Mouse (Mus musculus) megakaryocyte-erythroid progenitor cell, adult 5-6 weeks (primary cell): ENCODE results near the gene Hormad2. TPM values are rescaled to one million over a fixed set of nuclear protein-coding genes. Genes with fewer than 3 reads are reported as not detected.

Source experiments
- ATAC-seq: replicated peaks from 2 replicates; pipeline ENCODE4 v1.8.0; 2016; ENCODE audit warnings: mild to moderate bottlenecking, inconsistent platforms; ENCODE audit not compliant: severe bottlenecking, poor library complexity, low FRiP score, low TSS enrichment
- total RNA-seq, 2 experiments: library from RNA; stranded (forward) in 1 of 2; stranded (reverse) in 1 of 2; fragments of 200-1000, 215-1000 nt in 1 of 2; fragments of >200 nt in 1 of 2; fragmentation: Nextera tagmentation in 1 of 2; gene quantifications; 2 replicates each; pipeline ENCODE4 v1.2.3; 2014 to 2017

The Hormad2 gene
- total RNA-seq, 2 experiments from 2014 or later: 0.66 TPM; not detected in 1

GRCm38 (mm10) chr11:4308514-4309450 lies 132.1 kb downstream of the Hormad2 start:
- ATAC-seq: no peak

GRCm38 (mm10) chr11:4308060-4308513 lies 132.8 kb downstream of the Hormad2 start:
- no peak for ATAC-seq

- ATAC-seq: no peak
These were observed 134.8 kb downstream of the Hormad2 start for GRCm38 (mm10) chr11:4306086-4306485.

- no peak for ATAC-seq
These were observed 135.8 kb downstream of the Hormad2 start for GRCm38 (mm10) chr11:4305090-4305489.

- ATAC-seq: no peak
These were observed 136.7 kb downstream of the Hormad2 start for GRCm38 (mm10) chr11:4304203-4304602.

GRCm38 (mm10) chr11:4303033-4303432 lies 137.9 kb downstream of the Hormad2 start:
- ATAC-seq: no peak

- ATAC-seq: no peak
These were observed 138.5 kb downstream of the Hormad2 start for GRCm38 (mm10) chr11:4302363-4302913.

GRCm38 (mm10) chr11:4300683-4301082 lies 140.2 kb downstream of the Hormad2 start:
- no peak for ATAC-seq

GRCm38 (mm10) chr11:4299735-4300474 lies 141.0 kb downstream of the Hormad2 start:
- ATAC-seq: no peak

GRCm38 (mm10) chr11:4299191-4299590 lies 141.7 kb downstream of the Hormad2 start:
- ATAC-seq: no peak

GRCm38 (mm10) chr11:4298615-4299014 lies 142.3 kb downstream of the Hormad2 start:
- ATAC-seq: no peak

- 0 out of 2 replicates have a peak, but pooled peaks have one; percentile 19 for ATAC-seq
These were observed 143.2 kb downstream of the Hormad2 start for GRCm38 (mm10) chr11:4297753-4298152.

- no peak for ATAC-seq
These were observed 144.2 kb downstream of the Hormad2 start for GRCm38 (mm10) chr11:4296610-4297275.

Other genes with a start within 250 kb of the Hormad2 start
- gene Castor1, start 222.9 kb downstream of the Hormad2 start, total RNA-seq (2014; fragmentation: Nextera tagmentation): 1.2 TPM in 1 of 2 replicates, not detected in the other
- 0.15 TPM in 1 of 2 replicates, not detected in the other for gene Castor1, start 222.9 kb downstream of the Hormad2 start, total RNA-seq (2017)
- 3.3 and 5.6 TPM in 2 replicates for gene Osm, start 204.7 kb downstream of the Hormad2 start, total RNA-seq (2014; fragmentation: Nextera tagmentation)
- gene Osm, start 204.7 kb downstream of the Hormad2 start, total RNA-seq (2017): 5.3 and 7.2 TPM in 2 replicates
- not detected in 2 replicates for gene Lif, start 183.5 kb downstream of the Hormad2 start, total RNA-seq (2014; fragmentation: Nextera tagmentation)
- 0.30 and 0.33 TPM in 2 replicates for gene Lif, start 183.5 kb downstream of the Hormad2 start, total RNA-seq (2017)
- gene Mtmr3, start 153.8 kb upstream of the Hormad2 start, total RNA-seq (2014; fragmentation: Nextera tagmentation): 34.7 and 43.1 TPM in 2 replicates
- 29.1 and 41.1 TPM in 2 replicates for gene Mtmr3, start 153.8 kb upstream of the Hormad2 start, total RNA-seq (2017)
- not detected in 2 replicates for gene Gm11032, start 179.0 kb upstream of the Hormad2 start, total RNA-seq (2014; fragmentation: Nextera tagmentation)
- not detected in 2 replicates for gene Gm11032, start 179.0 kb upstream of the Hormad2 start, total RNA-seq (2017)
- gene Ascc2, start 196.6 kb upstream of the Hormad2 start, total RNA-seq (2014; fragmentation: Nextera tagmentation): 29.8 and 44.7 TPM in 2 replicates
- 20.7 and 22.6 TPM in 2 replicates for gene Ascc2, start 196.6 kb upstream of the Hormad2 start, total RNA-seq (2017)